Mouse (Mus musculus): Measurements from ENCODE around the gene Slc10a7.

DNA sequence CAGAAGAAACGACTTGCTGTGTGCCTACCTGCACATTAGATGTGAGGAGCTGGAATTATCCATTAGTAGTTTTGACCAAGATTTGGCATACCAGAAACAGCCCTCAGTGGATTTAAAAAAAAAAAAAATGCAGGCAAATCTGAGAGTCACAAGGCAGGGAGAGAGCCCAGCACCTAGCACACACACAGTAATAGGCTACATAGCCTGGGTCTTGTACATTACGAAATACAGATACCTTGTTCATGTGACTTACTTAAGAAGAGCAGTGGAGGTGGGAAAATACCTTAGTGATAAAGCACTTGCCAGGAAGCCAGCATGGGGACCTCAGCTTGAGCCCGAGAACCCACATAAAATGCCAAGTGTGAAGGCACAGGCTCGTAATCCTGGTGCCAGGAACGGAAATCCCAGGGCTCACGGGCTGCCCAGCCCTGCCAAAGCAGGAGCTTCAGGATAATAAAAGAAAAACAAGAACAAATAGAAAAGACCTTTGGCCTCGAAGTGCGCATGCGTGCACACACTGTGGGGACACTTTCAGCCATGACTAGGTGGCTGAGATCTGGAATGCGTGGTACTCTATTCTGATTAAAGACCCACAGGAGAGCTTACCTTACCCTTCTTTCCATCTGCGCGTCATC lies 155.3 kb downstream of the Slc10a7 start:
- TF ChIP-seq POLR2A (IDR thresholded peaks at IDR 0.05; ENCODE audit: low read depth, low read length) (no peak), CTCF (IDR thresholded peaks at IDR 0.05; ENCODE audit: extremely low read depth, insufficient read length, insufficient replicate concordance, low read depth, low read length) (no peak)
